Mouse (Mus musculus): Measurements from ENCODE around the gene Fis1. TPM values are rescaled to one million over a fixed set of nuclear protein-coding genes. Genes with fewer than 3 reads are reported as not detected.
A peak's percentile ranks its signal among the peaks of the same experiment; 100 is the strongest.

Gene Fis1
- total RNA-seq, 2 experiments from 2014 or later, result 106 to 201 TPM

DNA sequence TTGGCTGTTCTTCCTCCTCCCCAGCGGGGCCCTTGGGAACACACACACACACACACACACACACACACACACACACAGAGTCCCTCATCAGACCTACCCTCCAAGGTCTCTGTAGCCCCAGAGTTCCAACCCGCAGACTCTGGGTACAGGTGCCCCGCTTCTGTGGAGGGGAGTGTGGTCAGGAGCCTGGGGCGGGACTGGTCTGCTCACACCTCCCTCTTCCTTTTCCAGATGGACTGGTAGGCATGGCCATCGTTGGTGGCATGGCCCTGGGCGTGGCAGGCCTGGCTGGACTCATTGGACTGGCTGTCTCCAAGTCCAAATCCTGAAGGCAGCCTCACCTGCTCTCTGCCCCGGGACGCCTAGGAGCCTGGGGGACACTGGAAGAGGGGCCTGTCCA is 12.6 kb downstream of the Fis1 start:
- ATAC-seq (replicated peaks; ENCODE audit: poor library complexity, severe bottlenecking), result no peak

DNA sequence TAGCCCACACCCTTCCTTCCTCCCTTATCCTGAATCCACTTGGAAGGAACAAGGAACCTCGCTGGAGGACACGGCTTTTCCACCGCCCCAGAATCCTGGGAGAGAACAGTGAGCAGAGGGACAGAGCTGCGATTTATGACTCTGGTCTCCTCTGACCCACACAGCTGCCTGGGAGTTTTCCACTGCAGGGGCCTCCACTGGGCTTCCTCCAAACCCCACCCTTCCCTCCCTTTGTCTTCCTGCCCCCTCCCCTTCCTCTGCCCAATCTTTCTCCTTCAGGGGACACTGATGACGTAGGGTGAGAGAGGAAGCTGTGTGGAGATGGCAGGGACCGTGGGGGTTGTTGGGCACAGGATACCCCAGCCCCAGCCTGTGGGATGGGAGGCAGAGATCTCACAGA is 13.3 kb downstream of the Fis1 start, which contains the start of gene Cldn15:
Cldn15 (plus strand) TSS at position 286 of the 400 bp plus-strand sequence.
- no peak for ATAC-seq (replicated peaks; ENCODE audit: poor library complexity, severe bottlenecking)

DNA sequence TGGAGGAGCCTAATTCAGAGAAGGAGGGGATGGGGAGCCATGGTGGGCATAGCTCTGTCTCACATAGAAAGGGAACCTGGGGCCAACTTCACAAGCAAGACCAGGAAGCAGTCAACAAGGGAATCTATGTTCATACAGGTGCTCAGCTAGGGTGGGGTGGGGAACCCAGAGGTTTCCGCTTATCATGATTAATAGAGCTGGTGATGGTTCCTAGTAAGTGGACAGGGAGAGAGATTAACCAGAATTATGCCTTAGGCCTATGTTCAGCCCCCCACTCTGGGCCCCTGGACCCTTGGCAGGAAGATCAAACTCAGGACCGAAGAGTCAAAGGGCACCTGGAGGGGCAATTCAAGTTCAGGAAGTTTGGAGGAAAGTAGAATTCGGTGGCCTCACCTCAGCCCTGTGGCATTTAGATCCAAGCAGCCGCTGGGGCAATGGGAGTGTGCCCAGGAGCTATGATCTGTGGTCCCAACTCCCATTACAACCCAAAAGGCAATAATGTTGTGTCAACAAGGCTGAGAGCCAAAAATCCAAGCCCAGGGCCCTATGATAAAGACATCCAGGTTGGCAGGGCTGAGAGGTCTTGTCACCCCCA is 13.9 kb downstream of the Fis1 start:
- ATAC-seq (replicated peaks; ENCODE audit: poor library complexity, severe bottlenecking), result no peak

DNA sequence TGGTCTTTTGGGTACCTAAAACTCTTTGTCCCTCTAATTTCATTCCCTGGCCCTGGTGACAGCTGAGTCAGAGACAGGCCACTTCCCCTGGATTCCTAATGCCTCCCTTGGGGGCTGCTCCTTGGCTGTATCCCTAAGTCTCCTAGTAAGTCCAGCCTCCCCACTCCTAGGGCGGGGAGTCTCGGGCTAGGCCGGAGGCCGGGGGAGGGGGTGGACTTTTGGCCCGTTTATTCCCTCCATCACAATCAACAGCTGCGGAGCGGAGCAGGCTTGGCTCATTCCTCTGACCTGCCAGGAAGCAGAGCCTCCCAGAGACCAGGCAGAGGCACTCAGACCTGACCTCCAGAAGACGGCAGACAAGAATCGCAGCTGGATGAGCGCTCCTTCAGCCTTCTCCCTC is 14.5 kb downstream of the Fis1 start:
- ATAC-seq (replicated peaks; ENCODE audit: poor library complexity, severe bottlenecking), result no peak

DNA sequence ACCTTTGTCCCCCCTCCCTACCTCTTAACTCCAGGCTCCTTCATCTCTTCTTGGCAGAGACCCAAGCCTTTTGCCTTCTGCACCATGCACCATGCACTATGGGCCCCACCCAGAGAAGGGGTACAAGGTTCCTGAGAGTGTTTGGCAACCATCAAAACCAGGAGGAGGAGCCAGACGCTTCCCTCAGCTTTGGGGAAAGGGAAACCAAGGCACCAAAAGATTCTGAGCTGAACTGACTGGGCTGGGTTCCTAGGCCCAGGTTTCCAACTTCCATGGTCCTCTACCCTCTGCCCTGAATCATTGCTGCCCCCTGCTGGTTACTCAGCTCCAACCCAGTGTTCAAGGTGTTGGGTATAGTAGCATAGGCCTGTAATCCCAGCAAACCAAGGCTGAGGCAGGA is 17.6 kb downstream of the Fis1 start:
- ATAC-seq (replicated peaks; ENCODE audit: poor library complexity, severe bottlenecking), result peak; percentile 58; the same call in 1 of the 2 replicates

DNA sequence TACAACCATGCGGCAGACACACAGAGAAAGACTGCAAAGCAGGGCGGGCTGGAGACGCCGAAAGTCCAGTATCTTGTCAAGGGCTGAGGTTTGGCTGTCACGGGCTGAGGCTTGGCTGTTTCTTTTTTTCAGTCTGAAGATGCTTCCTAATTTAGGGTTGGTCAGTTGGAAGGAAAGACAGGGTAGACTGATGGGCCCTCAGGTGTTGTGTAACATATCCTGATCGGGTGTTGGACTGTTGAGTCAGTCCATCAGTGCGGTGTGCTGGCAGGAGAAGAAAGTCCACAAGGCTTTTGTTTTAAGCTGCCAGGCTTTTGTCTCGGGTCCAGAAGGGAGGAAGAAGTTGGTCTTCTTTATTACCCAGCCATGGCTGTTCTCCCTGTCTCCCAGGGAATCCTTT is 20.6 kb downstream of the Fis1 start:
- ATAC-seq (replicated peaks; ENCODE audit: poor library complexity, severe bottlenecking), result peak; percentile 68

DNA sequence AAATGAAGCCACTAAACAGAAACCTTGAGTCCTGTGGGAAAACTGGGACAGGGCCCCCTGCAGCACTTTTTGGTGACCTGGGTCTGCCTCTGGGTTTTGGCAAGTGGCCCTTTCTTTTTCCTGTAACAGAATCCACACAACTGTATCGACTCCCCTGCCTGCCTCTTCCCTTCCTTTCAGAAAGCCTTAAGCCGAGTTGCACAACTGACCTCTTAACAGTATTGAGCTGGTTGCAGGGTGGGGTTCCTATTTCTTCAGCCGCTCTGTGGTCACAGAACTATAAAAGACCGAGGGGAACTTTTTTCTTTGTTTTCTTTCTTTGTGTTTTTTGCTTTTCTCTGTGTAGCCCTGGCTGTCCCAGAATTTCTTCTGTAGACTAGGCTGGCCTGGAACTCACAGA is 24.7 kb downstream of the Fis1 start:
- peak; percentile 79 for ATAC-seq (replicated peaks; ENCODE audit: poor library complexity, severe bottlenecking)

DNA sequence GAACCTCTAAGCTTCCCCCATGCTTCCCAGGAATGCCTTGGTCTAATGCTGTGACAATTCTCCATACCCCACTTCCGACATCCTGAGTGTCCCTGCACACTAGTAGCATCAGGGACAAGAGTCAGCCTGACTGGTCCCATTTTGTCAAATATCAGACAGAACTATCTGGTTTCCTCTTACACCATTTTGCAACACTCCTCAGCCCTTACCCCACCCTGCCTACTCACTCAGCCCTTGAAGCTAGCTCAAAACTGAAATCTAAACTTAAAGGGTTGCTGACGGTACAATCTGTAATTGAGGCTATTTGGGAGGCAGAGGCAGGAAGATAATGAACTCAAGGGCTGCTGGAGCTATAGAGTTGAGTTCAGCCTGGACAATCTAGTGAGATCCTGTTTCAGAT is 26.7 kb downstream of the Fis1 start:
- peak; percentile 48 for ATAC-seq (replicated peaks; ENCODE audit: poor library complexity, severe bottlenecking)

DNA sequence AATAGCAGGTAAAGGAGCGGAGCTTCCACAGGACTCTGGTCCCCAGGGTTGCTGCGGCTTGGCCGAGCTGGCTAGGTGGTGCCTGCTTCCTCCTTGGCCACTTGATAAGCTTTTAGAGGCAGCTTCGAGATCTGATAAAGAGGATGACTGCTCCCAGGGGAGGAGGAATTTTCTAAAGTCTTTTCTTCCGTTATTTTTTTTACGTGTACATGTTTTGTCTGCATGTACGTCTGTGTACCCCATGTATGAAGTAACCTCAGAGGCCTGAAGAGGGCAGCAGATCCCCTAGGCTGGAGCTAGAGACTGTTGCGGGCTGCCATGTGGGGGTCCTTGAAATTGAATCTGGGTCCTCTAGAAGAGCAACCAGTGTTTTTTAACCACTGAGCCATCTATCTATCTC is 27.9 kb downstream of the Fis1 start:
- no peak for ATAC-seq (replicated peaks; ENCODE audit: poor library complexity, severe bottlenecking)

DNA sequence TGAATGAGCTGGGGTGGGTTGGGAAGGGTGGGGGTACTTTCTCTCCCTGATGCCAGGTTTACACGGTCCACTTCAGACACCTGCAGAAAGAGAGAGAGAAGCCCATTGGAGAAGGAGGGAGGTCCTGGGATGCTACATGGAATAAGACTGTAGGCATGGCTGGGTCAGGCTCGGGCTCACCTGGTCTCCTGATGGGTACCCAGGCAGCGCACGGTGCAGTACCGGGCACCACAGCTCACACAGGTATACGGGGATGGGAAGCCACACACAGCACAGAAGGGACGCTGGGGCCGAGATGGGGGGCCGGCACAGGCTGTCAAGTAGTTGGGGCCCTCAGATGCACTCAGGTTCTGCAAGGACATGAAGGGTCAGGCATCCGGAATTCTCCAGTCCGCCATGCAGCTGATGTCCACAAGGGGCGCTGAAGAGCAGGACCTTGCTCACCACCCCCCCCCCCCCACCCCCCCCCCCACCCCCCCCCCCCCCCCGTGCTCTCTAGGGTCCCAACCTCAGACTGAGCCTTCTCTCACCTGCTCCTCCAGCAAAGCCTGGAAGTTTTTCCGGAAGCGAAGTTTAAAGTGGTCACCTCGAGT is 29.4 kb downstream of the Fis1 start:
- ATAC-seq (replicated peaks; ENCODE audit: poor library complexity, severe bottlenecking), result no peak

DNA sequence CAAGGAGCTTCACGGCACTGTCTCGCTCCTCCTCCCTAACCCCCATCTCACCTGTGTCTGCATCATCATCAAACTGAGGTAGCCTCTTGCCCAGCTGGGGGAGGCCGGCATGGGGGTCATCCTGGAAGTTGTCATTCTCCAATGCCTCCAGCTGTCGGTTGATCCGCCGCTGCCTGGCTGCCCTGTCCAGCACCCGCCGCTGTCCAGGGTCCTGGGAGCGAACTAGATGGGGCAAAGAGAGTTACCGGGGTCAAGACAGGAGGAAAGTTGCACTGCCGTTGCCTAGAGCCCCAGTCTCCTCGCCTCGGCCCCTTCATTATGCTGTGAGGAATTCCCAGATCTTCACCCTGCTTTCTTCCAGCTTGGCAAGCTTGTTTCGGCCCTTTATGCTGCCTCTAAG is 31.8 kb downstream of the Fis1 start:
- no peak for ATAC-seq (replicated peaks; ENCODE audit: poor library complexity, severe bottlenecking)

DNA sequence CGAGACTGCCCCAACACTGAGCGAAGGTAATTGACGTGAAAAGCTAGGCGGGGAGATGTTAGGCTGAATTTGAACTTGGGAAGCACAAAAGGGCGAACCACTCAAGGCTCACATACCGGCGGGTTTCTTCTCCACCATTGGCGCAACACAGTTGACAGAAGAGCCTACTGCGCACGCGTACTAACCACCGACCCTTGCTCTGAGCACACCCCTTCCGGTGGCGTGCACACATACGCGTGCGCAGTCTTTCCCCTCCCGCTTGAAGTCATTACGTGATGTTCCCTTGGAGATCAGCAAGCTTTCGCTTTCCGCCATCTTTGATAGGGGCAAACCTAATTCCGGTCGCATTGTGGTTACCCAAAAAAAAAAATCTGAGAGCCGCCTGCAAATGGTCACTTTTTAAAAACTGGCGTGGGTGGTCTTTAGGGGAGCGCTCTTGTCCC is 33.6 kb downstream of the Fis1 start, which contains the start of gene Plod3:
Plod3 (plus strand) TSS at position 325 of the 443 bp plus-strand sequence.
- peak; percentile 76 for ATAC-seq (replicated peaks; ENCODE audit: poor library complexity, severe bottlenecking)

DNA sequence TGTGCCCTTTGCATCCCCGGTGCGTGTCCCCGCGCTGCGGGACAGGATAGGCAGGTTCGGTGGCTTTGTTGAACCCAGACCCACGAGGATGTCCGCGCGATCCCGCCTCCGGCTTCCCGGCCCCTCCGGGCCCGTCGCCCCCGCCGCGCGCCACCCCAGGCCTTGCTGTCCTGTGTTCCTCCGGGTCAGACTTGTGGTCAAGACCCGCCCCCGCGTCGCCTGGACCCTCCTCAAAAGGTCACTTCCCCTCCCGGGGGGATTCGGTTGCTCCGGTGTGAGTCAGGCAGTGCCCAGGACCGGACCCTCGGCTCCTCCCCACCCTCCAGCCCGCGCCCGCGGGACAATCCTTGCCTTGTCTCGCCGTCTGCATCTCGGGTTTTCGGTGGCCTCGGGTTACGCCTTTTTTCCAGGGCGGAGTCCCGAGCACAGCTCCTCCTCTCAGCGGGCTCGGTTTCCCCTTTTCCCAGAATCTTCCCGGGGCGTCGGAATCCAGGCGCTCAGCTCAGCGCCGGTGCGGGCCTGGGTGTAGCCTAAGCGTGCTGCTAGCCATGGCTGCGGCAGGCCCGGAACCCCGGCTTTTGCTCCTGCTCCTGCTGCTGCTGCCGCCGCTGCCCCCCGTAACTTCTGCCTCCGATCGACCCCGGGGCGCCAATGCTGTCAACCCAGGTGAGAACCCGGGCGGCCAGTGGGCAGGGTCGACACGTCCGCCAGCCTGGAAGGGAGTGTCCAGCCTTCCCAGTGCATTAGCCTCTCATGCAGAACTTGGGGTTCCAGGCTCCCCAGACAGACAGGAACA is 34.3 kb downstream of the Fis1 start:
- ATAC-seq (replicated peaks; ENCODE audit: poor library complexity, severe bottlenecking), result peak; percentile 43

DNA sequence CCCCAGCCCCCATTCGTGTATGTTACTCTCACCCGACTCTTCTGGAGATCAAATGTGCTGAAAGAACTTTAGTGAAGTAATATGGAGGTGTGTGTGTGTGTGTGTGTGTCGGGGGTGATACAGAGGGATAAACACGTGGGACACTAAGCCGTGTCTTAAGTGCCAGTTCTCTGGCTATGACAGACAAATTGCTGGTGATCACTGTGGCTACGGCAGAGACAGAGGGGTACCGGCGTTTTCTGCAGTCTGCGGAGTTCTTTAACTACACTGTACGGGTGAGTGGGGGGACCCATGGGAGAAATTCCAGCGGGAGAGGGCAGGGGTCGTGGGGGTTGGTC is 34.8 kb downstream of the Fis1 start, which contains the start of gene Znhit1:
Znhit1 (minus strand) TSS at position 88 of the 338 bp plus-strand sequence.
- ATAC-seq (replicated peaks; ENCODE audit: poor library complexity, severe bottlenecking), result 0 out of 2 replicates have a peak, but pooled peaks have one; percentile 5

DNA sequence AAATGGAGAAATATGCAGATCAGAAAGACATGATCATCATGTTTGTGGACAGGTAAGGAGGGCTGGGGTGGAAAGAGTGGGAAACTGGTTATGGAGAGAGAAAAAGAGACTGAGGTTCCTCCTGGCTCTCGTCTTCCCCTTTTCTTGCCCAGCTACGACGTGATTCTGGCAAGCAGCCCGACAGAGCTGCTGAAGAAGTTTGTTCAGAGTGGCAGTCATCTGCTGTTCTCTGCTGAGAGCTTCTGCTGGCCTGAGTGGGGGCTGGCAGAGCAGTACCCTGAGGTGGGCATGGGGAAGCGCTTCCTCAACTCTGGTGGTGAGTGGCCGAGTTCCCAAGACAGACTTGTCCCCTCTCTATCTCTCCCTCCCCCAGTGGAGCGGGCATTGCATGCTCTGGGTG is 35.3 kb downstream of the Fis1 start:
- peak; percentile 18 for ATAC-seq (replicated peaks; ENCODE audit: poor library complexity, severe bottlenecking)

DNA sequence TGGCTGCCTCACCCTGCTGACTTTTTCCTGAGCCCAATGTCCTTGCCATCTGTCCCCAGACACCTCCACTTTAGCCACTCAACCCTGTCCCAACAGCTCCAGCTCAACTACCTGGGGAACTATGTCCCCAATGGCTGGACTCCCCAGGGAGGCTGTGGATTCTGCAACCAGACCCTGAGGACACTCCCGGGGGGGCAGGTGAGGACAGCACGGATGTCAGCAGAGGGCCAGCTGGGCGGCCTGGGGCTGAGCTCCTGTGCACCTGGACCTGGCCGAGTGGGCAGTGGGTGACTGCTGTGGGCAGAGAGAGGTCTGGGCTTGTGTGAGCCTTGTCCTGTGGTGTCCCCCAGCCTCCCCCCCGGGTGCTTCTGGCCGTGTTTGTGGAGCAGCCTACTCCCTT is 36.7 kb downstream of the Fis1 start:
- no peak for ATAC-seq (replicated peaks; ENCODE audit: poor library complexity, severe bottlenecking)

DNA sequence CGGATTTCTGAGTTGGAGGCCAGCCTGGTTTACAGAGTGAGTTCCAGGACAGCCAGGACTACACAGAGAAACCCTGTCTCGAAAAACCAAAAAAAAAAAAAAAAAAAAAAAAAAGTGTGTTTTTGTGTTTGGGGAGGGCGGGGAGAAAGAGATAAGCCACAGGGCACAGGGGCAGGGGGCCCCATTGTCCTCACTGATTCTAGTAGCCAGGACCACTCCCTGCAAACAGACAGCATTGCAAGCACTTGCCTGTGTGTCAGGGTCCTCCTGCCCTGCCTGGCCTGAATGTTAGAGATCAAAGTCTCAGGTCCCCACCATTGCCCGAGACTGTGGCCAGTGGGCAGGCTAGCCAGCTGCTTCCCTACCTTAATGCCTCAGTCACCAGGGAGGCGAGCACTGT is 46.4 kb downstream of the Fis1 start:
- no peak for ATAC-seq (replicated peaks; ENCODE audit: poor library complexity, severe bottlenecking)

DNA sequence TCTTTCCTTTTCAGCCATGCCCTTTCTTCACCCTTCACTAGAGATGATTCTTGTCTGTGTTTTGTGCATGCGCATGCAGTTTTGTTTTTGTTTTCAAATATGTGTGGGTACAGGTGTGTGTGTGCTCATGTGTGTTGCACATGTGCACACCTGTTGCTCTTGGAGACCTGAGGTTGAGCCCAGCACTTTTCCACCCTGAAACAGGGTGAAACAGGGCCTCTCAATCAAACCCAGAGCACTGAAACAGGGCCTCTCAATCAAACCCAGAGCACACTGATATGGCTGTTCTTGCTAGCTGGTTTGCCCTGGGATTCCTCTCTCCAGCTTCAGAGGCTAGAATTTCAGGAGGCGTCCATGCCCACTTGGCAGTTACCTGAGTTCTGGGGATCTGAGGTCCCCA is 47.5 kb downstream of the Fis1 start:
- ATAC-seq (replicated peaks; ENCODE audit: poor library complexity, severe bottlenecking), result no peak

DNA sequence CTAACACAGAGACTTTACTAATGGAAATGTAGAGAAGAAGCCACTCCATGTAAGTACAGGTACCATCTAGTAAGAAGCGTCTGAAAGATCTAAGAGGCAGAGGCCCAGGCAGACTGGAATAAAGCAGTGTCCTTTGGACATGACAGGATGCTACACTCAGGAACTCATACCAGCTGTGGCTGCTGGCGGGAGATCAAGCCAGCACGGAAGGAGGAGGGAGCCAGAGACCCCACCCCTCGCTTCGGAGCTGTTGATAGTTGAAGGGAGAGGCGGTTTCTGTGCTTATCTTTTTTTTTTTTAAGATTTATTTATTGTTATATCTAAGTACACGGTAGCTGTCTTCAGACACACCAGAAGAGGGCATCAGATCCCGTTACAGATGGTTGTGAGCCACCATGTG is 54.2 kb downstream of the Fis1 start:
- no peak for ATAC-seq (replicated peaks; ENCODE audit: poor library complexity, severe bottlenecking)

DNA sequence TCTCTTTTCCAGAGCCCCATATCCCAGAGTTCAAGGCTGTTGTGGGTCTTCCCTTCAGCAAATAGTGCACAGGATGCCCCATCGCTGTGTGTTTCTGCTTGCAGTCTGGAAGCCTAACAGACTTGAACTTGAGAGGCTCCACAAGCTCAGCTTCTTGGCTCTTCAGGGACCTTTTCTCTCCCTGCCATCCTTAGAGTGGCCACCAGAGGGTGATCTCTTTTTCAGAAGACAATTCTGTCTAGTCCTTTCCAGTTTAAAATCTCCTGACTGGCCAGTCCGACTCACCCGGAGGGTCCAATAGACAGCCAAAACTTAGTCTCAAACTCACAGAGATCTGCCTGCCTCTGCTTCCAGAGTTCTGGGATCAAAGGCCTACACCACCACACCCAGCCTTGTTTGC is 56.9 kb downstream of the Fis1 start:
- ATAC-seq (replicated peaks; ENCODE audit: poor library complexity, severe bottlenecking), result peak; percentile 33; the same call in 1 of the 2 replicates

DNA sequence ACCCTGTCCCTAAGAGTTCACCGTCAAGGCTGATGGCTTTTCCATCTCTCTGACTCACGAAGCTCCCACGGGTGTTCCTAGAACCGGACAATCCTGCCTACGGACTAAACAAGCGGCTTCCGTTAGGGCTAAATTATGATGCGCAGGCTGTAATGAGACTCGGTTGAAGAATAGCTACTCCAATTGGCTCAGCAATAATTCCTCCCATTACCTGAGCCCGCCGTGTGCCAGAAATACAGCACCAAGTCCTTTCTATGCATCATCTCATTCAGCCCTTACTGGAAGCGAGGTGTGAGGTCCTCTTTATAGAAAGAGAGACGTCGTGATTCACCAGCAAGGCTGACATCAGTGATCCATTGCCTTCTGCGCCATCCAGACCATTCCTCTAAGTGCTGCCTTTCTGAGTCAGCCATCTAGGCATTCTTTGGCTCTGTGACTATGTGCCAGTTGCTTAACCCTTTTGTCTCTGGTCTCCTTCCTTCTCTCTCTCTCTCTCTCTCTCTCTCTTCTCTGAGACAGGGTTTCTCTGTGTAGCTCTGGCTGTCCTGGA is 59.4 kb downstream of the Fis1 start:
- ATAC-seq (replicated peaks; ENCODE audit: poor library complexity, severe bottlenecking), result no peak
